Mouse (Mus musculus) liver, embryonic 12.5 days (tissue): ENCODE results near the gene Foxn3. TPM values are rescaled to one million over a fixed set of nuclear protein-coding genes. Genes with fewer than 3 reads are reported as not detected.

ENCODE experiments used
- ATAC-seq: fragments of 200-750 bp; cut with Nextera tagmentation; 2 replicates; pipeline ENCODE4 v1.8.0; 2017; ENCODE audit warnings: moderate number of reproducible peaks, mild to moderate bottlenecking, moderate library complexity
- H3K27ac ChIP-seq: fragments of 300-500 bp; sonication (generic); 2 replicates; pipeline ENCODE4 v1.5.1; 2016; ENCODE audit warnings: mild to moderate bottlenecking
- H3K27me3 ChIP-seq: fragments of 300-500 bp; sonication (generic); replicated peaks from 2 replicates; pipeline ENCODE4 v1.6.1; 2016; ENCODE audit warnings: mild to moderate bottlenecking, moderate library complexity
- H3K36me3 ChIP-seq: fragments of 300-500 bp; sonication (generic); 2 replicates; pipeline ENCODE4 v1.6.1; 2016; ENCODE audit warnings: mild to moderate bottlenecking, moderate library complexity
- H3K4me1 ChIP-seq: fragments of 300-500 bp; sonication (generic); 2 replicates; pipeline ENCODE4 v1.6.1; 2016
- H3K4me2 ChIP-seq: fragments of 300-500 bp; sonication (generic); 2 replicates; pipeline ENCODE4 v1.6.1; 2016; ENCODE audit warnings: mild to moderate bottlenecking, moderate library complexity
- H3K4me3 ChIP-seq: fragments of 300-500 bp; sonication (generic); 2 replicates; pipeline ENCODE4 v1.5.1; 2016; ENCODE audit warnings: mild to moderate bottlenecking, moderate library complexity
- H3K9ac ChIP-seq: fragments of 300-500 bp; sonication (generic); 2 replicates; pipeline ENCODE4 v1.6.1; 2016; ENCODE audit warnings: mild to moderate bottlenecking, moderate library complexity
- H3K9me3 ChIP-seq: fragments of 300-500 bp; sonication (generic); replicated peaks from 2 replicates; pipeline ENCODE4 v1.6.1; 2016; ENCODE audit warnings: mild to moderate bottlenecking, moderate library complexity
- WGBS: fragments of 180-500 bp; shearing (Covaris S2); methylation state at CpG from one replicate; pipeline ENCODE4 v1.1.7; 2016; ENCODE audit not compliant: insufficient replicate concordance; 5-methylcytosine and 5-hydroxymethylcytosine counted together
- polyA plus RNA-seq: library from polyadenylated mRNA; unstranded; fragments of >200 nt; fragmentation: Nextera tagmentation; extraction: Ambion mirVana; gene quantifications from 2 replicates; pipeline ENCODE4 v1.2.1, GENCODE M21; 2016

Foxn3 gene
- polyA plus RNA-seq, 1 experiment from 2014 or later: 25.8 TPM

DNA sequence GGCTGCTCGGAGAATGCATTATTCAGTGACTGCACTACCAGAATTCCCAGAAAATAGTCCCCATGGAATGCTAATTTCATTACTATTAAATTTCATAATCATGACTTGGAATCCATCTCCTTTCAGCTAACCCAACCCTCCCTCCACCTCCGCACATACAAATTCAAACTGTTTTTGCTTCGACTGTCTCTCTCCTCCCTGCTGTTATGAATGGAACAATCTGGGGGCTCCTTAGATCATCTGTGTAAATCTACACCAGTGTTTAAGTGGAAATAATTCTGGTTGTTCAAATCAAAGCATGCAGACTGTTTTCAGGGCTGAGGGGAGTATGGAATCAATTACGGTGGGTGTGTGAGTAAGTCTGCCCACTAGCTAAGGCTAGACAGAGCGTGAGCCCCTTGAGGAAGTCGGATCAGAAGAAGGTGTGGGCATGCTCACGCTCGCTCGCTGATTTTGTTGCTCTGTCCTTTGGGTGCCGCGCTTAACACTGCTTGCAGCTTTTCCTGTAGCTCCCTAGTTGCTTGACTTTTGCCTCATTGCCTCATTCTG, 254.8 kb downstream of the Foxn3 start:
- H3K9ac ChIP-seq: no peak overlapping the region
- no peaks in the 10 kb centered on the region for H3K9me3 ChIP-seq
- no peak for ATAC-seq
- no peak overlapping the region for H3K27ac ChIP-seq
- no peak overlapping the region for H3K4me2 ChIP-seq
- no peaks in the 10 kb centered on the region for H3K36me3 ChIP-seq
- H3K4me1 ChIP-seq: peaks cover 26% of the 10 kb centered on the region
- H3K27me3 ChIP-seq: no peaks in the 10 kb centered on the region
- H3K4me3 ChIP-seq: no peak overlapping the region
- WGBS: 79% methylated on average over 11 of the region's 11 CpGs

DNA sequence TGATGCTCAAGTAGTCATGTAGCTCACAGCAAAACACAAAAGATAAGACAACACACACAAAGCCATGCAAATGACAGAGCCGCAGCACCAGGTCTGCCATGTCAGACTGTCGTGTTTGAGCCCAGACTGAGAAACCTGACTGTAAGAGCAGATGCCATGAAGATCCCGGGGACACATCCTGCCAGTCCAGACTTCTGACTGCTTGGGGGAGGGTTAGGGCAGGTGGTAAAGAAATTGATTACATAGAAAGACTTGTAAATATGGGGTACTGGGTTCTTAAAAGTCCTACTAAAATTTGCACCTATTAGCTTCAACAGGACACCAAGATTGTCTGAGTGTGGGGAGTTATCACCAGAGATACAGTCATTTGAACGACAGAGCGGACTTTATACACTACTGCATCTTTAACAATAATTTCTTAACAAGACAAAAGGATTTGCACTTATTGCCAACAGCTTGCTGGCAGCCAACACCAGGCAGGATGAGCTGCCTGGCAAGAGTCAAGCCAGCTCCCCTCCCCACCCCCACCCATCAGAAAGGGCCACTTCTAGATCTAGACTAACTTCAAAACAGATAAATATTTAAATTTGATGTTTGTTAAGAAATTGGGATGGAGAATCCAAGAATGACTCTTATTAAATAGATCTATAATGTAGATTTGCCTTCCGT, 256.7 kb downstream of the Foxn3 start:
- no peaks in the 10 kb centered on the region for H3K36me3 ChIP-seq
- no peak overlapping the region for H3K4me2 ChIP-seq
- no peak overlapping the region for H3K4me3 ChIP-seq
- no peaks in the 10 kb centered on the region for H3K27me3 ChIP-seq
- no peak overlapping the region for H3K27ac ChIP-seq
- no peaks in the 10 kb centered on the region for H3K9me3 ChIP-seq
- peaks cover 26% of the 10 kb centered on the region for H3K4me1 ChIP-seq
- H3K9ac ChIP-seq: no peak overlapping the region
- ATAC-seq: no peak
- WGBS: 50% methylated on average over 6 of the region's 6 CpGs

DNA sequence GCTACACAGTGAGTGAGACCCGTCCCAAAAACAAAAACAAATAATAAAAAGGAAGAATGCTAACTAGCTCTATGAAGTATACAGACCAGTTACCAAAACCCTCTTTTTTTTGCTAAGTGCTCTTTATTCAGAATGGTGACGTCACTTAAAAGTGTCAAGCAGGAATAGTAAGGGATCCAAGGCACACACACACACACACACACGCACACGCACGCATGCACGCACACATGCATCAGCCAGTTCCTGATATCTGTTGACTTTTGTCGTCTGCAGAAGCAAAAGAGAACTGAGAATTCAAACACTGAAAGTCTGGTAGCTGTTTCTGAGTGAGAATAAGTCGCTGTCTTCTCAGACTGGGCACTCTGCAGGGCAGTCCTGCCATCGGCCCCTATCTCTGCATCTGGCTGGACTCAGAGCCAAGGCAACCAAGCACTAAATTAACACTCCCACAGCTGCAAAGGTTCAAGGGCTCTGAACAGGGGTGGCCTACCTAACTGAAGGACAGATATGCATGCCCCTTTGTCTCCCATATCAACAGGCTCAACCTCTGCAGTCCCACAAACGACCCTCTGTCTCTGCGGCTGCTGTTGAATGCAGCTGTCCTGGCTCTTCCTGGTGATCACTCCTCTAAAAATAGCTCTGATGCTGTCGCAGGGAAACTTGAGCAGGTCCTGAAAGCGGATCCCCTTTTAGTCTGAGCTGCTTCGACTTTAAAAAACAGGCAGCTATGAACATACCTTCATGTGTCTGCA, 257.4 kb downstream of the Foxn3 start:
- ATAC-seq: no peak
- 47% methylated on average over 14 of the region's 14 CpGs for WGBS
- H3K27me3 ChIP-seq: no peaks in the 10 kb centered on the region
- H3K27ac ChIP-seq: no peak overlapping the region
- no peaks in the 10 kb centered on the region for H3K36me3 ChIP-seq
- no peak overlapping the region for H3K4me2 ChIP-seq
- H3K4me1 ChIP-seq: peaks cover 26% of the 10 kb centered on the region
- H3K4me3 ChIP-seq: no peak overlapping the region
- H3K9me3 ChIP-seq: no peaks in the 10 kb centered on the region
- H3K9ac ChIP-seq: no peak overlapping the region

DNA sequence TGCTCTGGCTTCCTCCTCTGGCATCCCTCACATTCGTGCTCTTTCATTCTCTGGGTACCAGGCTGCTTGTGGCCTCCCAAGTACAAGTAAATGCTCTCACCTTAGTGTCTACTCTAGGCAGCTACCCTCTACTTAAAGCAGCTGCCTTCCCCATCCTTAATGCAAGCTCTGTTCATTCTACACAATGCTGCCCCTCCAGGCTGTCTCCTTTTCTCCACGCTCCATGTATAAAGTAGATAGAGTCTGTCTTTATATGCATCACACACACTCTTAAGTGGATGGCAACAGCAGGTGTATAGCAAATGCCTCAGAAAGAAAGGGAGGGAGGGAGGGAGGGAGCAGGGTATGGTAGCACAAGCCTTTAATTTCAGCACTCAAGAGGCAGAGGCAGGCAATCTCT, 258.1 kb downstream of the Foxn3 start:
- no peak overlapping the region for H3K4me2 ChIP-seq
- no peak overlapping the region for H3K27ac ChIP-seq
- 65% methylated on average over 2 of the region's 2 CpGs for WGBS
- ATAC-seq: no peak
- peaks cover 26% of the 10 kb centered on the region for H3K4me1 ChIP-seq
- H3K27me3 ChIP-seq: no peaks in the 10 kb centered on the region
- no peak overlapping the region for H3K4me3 ChIP-seq
- H3K9ac ChIP-seq: no peak overlapping the region
- H3K9me3 ChIP-seq: no peaks in the 10 kb centered on the region
- H3K36me3 ChIP-seq: no peaks in the 10 kb centered on the region

DNA sequence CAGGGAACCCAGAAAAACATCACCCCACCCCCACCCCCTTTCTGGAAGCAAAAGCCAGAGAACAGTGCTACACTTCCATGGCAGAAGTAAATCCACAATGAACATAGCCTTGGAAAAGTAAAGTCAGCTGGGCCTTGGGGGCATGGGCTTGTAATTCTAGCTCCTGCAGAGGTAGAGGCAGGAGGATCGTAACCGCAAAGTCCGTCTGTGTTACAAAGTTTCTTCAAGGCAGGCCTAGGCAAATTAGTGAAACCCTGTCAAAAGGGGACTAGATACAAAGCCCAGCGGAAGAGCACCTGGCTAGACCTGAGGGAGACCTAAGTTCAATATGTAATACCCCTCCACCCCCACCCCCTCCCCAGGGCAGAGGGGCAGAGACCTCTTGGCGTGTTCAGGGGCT, 259.3 kb downstream of the Foxn3 start:
- Histone ChIP-seq H3K27me3 (no peaks in the 10 kb centered on the region), H3K4me1 (peaks cover 24% of the 10 kb centered on the region), H3K9ac (no peak overlapping the region), H3K4me2 (no peak overlapping the region), H3K36me3 (no peaks in the 10 kb centered on the region), H3K4me3 (no peak overlapping the region), H3K9me3 (no peaks in the 10 kb centered on the region), H3K27ac (no peak overlapping the region)
- WGBS: 85% methylated on average over 5 of the region's 5 CpGs
- ATAC-seq: no peak

DNA sequence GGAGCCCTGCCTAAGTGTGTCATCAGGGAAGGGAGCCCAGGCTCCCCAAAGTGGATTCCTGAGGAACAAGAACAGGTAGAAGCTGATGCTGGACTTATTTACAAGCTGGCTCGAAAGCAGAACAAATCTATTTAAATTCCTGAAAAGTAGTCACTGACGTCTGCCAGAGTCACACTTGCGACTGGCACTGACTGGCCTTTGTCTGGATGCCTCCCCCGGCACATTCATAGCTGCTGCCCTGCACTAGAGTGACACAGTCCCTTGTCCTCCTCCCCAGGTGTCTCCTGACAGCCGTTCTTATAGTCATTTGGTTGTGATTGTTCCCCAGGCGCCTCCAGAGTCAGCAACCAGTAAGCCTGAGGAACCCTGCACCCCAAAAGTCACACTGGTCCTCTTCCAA, 259.8 kb downstream of the Foxn3 start:
- no peaks in the 10 kb centered on the region for H3K27me3 ChIP-seq
- H3K9ac ChIP-seq: no peak overlapping the region
- no peak overlapping the region for H3K4me3 ChIP-seq
- H3K4me1 ChIP-seq: peaks cover 24% of the 10 kb centered on the region
- no peak overlapping the region for H3K4me2 ChIP-seq
- H3K36me3 ChIP-seq: no peaks in the 10 kb centered on the region
- no peak overlapping the region for H3K27ac ChIP-seq
- ATAC-seq: no peak
- 70% methylated on average over 6 of the region's 6 CpGs for WGBS
- no peaks in the 10 kb centered on the region for H3K9me3 ChIP-seq

DNA sequence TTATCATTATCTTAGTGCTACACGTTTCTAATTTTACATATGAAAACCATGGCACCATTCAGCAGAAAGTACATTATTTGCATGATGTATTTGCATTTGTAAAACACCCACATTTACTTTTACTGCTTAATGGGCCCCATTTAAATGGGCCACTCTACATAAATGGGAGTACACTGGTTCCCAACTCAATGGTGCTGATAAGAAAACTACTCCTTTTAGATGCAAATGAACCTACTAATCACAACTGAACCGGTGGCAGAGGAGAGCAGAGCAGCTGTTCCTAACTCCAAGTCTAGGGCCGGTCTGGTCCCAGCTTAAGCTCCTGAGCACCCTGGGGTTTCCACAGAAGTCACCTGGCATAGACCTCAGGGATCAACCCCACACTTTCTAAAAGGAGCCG, 263.5 kb downstream of the Foxn3 start:
- 51% methylated on average over 4 of the region's 4 CpGs for WGBS
- Histone ChIP-seq H3K9me3 (no peaks in the 10 kb centered on the region), H3K27ac (no peak overlapping the region), H3K9ac (no peak overlapping the region), H3K4me1 (peaks cover 9% of the 10 kb centered on the region), H3K27me3 (no peaks in the 10 kb centered on the region), H3K4me2 (no peak overlapping the region), H3K4me3 (no peak overlapping the region), H3K36me3 (no peaks in the 10 kb centered on the region)
- ATAC-seq: no peak

DNA sequence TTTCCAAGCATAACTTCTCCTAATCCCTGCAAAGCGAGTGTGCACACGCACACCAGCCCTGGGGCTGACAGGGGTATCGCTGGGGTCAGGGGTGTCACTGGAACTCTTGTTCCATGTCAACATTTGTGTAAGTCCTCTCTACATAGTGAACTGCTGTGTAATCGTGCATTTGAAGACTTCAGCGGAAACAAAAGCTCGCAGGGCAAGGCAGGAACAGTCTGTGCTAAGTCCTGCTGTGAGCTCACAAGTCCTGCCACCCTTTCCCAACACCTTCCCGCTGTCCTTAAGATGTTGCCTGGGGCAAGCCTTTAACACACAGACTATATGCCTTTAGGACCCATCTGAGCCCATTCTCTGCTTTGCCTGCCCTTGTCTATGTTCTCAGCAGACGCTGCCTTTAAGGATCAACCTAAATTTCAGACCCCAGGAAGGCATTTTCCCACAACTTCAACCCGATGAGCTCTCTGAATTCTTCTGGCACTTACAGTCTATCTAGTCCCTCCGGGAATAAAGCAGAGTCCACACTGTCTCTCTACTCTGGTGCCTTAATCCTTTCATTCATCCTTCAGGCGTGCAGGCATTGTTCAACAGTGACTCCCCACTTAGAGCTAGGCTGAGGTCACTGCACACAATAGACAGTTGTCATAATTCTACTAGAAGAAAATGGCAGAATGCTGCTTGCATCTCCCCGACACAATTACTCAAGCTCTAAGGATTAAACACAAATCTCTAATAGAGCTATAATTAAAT, 264.4 kb downstream of the Foxn3 start:
- peaks cover 16% of the 10 kb centered on the region for H3K4me1 ChIP-seq
- no peak for ATAC-seq
- no peak overlapping the region for H3K27ac ChIP-seq
- no peaks in the 10 kb centered on the region for H3K9me3 ChIP-seq
- no peak overlapping the region for H3K4me3 ChIP-seq
- H3K4me2 ChIP-seq: no peak overlapping the region
- WGBS: 66% methylated on average over 12 of the region's 12 CpGs
- H3K27me3 ChIP-seq: no peaks in the 10 kb centered on the region
- H3K36me3 ChIP-seq: no peaks in the 10 kb centered on the region
- no peak overlapping the region for H3K9ac ChIP-seq

DNA sequence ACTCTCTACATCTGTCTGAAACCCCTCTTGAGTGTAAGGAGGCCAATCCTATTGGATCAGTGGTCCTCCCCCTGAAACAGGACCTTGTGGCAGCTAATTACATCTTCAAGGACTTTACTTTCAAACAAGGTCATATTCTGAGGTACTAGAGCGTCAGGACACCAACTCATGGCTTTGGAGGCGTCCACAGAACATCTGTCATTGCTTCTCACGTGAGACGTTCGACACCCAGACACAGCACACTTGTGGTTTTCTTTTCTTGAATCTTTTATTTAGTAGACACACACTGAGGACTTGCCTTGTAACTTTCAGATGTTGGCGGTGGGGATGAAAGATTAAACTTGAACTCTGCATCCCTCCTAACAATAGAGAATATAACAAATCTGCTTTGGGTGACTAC, 265.1 kb downstream of the Foxn3 start:
- H3K9ac ChIP-seq: no peak overlapping the region
- no peaks in the 10 kb centered on the region for H3K36me3 ChIP-seq
- 61% methylated on average over 6 of the region's 6 CpGs for WGBS
- no peaks in the 10 kb centered on the region for H3K9me3 ChIP-seq
- no peaks in the 10 kb centered on the region for H3K27me3 ChIP-seq
- H3K4me1 ChIP-seq: peaks cover 19% of the 10 kb centered on the region
- H3K27ac ChIP-seq: no peak overlapping the region
- no peak overlapping the region for H3K4me3 ChIP-seq
- H3K4me2 ChIP-seq: no peak overlapping the region
- no peak for ATAC-seq

DNA sequence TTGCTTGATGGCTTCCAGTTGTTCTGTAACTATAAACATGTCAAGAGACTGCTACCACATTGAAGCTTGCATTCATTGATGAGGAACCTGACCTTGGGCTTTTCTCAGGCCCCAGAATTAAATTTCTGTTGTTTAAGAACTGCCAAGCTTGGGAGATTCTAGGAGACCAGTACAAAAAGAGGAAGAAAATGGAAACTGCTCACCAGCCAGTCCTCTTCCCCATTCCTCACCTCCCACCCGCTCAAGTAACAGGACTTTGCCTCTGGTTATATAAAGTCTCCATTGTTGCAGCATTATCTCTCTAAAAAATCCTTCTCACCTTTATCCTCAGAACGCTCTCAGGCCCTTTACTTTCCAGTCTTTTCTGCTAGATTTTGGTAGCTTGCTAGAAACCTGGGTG, 265.6 kb downstream of the Foxn3 start:
- Histone ChIP-seq H3K4me1 (peaks cover 19% of the 10 kb centered on the region), H3K4me3 (no peak overlapping the region), H3K9me3 (no peaks in the 10 kb centered on the region), H3K27ac (no peak overlapping the region), H3K36me3 (no peaks in the 10 kb centered on the region), H3K27me3 (no peaks in the 10 kb centered on the region), H3K9ac (no peak overlapping the region), H3K4me2 (no peak overlapping the region)
- 34% methylated on average over 2 of the region's 2 CpGs for WGBS
- no peak for ATAC-seq

DNA sequence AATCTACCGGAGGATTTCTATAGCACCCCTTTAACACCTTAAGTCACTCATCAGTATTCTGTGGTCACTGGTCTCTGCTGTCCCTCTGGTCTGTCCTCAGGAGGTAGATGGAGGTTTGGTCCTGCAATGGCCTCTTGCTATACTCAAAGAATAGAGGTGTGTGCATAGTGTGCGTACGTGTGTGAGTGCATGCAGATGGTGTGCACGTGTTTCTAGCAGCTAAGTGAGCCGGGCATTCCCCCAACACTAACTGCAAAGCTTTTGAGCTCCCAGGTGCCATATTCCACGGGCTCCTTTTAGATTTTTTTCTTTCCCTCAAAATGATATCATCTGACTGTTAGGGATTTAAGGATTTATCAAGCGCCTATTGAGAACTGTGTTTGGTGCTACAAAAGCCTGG, 269.9 kb downstream of the Foxn3 start:
- no peak for ATAC-seq
- H3K27me3 ChIP-seq: no peaks in the 10 kb centered on the region
- no peak overlapping the region for H3K4me2 ChIP-seq
- no peak overlapping the region for H3K4me3 ChIP-seq
- H3K4me1 ChIP-seq: peaks cover 10% of the 10 kb centered on the region
- WGBS: 71% methylated on average over 7 of the region's 7 CpGs
- no peaks in the 10 kb centered on the region for H3K9me3 ChIP-seq
- H3K27ac ChIP-seq: no peak overlapping the region
- no peak overlapping the region for H3K9ac ChIP-seq
- H3K36me3 ChIP-seq: no peaks in the 10 kb centered on the region

DNA sequence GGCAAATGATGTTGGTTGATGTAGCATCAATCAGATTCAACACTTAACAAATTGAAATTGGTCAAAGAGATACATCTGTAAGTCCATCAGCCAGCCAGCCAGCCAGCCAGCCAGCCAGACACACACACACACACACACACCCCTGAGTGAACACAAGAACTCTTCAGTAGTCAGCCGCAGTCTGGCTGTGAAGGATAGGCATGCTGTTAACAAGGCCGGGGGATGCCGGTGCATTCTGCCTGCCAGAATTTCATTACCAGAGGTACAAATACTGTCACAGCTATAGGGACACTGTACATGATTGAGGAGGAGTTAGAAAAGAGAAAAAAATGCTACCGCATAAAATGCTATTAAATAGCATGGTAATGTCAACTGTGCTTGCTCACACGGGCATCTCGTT, 271.2 kb downstream of the Foxn3 start:
- Histone ChIP-seq H3K4me1 (peaks cover 10% of the 10 kb centered on the region), H3K27me3 (no peaks in the 10 kb centered on the region), H3K4me2 (no peak overlapping the region), H3K4me3 (no peak overlapping the region), H3K27ac (no peak overlapping the region), H3K9me3 (no peaks in the 10 kb centered on the region), H3K36me3 (no peaks in the 10 kb centered on the region), H3K9ac (no peak overlapping the region)
- ATAC-seq: no peak
- 85% methylated on average over 6 of the region's 6 CpGs for WGBS
